Mouse (Mus musculus): ENCODE data around the gene Ddi2.

- TF ChIP-seq POLR2A (IDR thresholded peaks at IDR 0.05; ENCODE audit: borderline replicate concordance, low read depth, low read length) (no peak), CTCF (IDR thresholded peaks at IDR 0.05; ENCODE audit: low read depth, low read length) (no peak)
These were observed 42.3 kb downstream of the Ddi2 start for GRCm38 (mm10) chr4:141680892-141681291.

Measured in bone marrow macrophage, adult 2 months (primary cell).